Comparison of ENCODE assay signal across 35 mouse cellular contexts in the genomic region with DNA sequence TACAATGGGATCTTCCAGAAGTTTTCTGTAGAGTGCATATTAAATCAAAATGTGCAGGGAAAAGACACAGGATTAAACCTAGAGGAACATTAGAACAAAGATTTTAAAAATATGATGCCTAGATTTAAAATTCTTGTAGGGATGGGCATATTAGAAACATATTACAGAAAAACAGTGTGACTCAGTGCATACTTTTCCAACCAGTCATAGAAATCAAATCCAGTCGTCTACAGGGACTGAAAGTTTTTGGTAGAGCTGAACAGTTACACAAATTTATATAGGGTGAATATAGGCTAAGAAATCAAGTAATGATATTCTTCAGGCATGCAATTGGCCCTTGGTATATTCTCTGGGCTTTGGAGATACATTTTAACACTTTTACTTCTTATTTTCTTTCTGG.
"Had no signal": no experiment of that assay in that cellular context is flagged by ENCODE, and none has a peak within 500 bp of the region (broad histone marks: within the 10 kb centered on the region; RNA-seq: fewer than 3 reads in every experiment).

No protein-coding gene starts in this region.

- H3K4me2 ChIP-seq: heart, embryonic 11.5 days; heart, embryonic 12.5 days; heart, embryonic 13.5 days; heart, embryonic 15.5 days; hindbrain, embryonic 12.5 days; hindbrain, embryonic 13.5 days; hindbrain, embryonic 14.5 days; hindbrain, embryonic 15.5 days; intestine, embryonic 15.5 days; kidney, embryonic 15.5 days had no signal

- ATAC-seq: hindbrain, embryonic 16.5 days; hindbrain, postnatal 0 days; inflammation-experienced regulatory T-cells, adult 6 months; intestine, embryonic 15.5 days; intestine, embryonic 16.5 days; intestine, postnatal 0 days had no signal

- DNase-seq: heart, postnatal 10 days; heart, postnatal 14 days; heart, postnatal 36 days; heart, postnatal 4 days; kidney, adult 11 months; kidney, adult 18-20 months; kidney, adult 2 months; kidney, adult 8-10 months; kidney, adult 9 months; kidney, postnatal 10 days; kidney, postnatal 14 days; kidney, postnatal 25 days; kidney, postnatal 36 days; kidney, postnatal 4 days; layer of hippocampus, adult 9-11 months; layer of hippocampus, postnatal 36 days had no signal

- H3K9ac ChIP-seq: heart, embryonic 12.5 days; heart, embryonic 13.5 days; heart, embryonic 15.5 days; hindbrain, embryonic 12.5 days; hindbrain, embryonic 13.5 days; hindbrain, embryonic 14.5 days; hindbrain, embryonic 15.5 days; intestine, embryonic 15.5 days; kidney, embryonic 15.5 days had no signal

- H3K4me3 ChIP-seq: heart, embryonic 12.5 days; heart, embryonic 13.5 days; heart, embryonic 15.5 days; hindbrain, embryonic 10.5 days; hindbrain, embryonic 12.5 days; hindbrain, embryonic 13.5 days; hindbrain, embryonic 15.5 days; intestine, embryonic 15.5 days; kidney, embryonic 15.5 days; layer of hippocampus, adult 2 months; left cerebral cortex, adult 2 months had no signal

- H3K27ac ChIP-seq: heart, embryonic 13.5 days; heart, embryonic 15.5 days; hindbrain, embryonic 10.5 days; hindbrain, embryonic 12.5 days; hindbrain, embryonic 13.5 days; hindbrain, embryonic 14.5 days; hindbrain, embryonic 15.5 days; hindbrain, postnatal 0 days; intestine, embryonic 15.5 days; kidney, embryonic 15.5 days; kidney, postnatal 0 days; layer of hippocampus, adult 2 months; left cerebral cortex, adult 2 months had no signal

- H3K9me3 ChIP-seq: heart, embryonic 12.5 days; heart, embryonic 13.5 days; heart, embryonic 15.5 days; hindbrain, embryonic 10.5 days; hindbrain, embryonic 12.5 days; hindbrain, embryonic 13.5 days; hindbrain, embryonic 15.5 days; intestine, embryonic 15.5 days; kidney, embryonic 15.5 days had no signal

- H3K4me1 ChIP-seq: heart, embryonic 12.5 days; heart, embryonic 13.5 days; heart, embryonic 15.5 days; hindbrain, embryonic 10.5 days; hindbrain, embryonic 12.5 days; hindbrain, embryonic 13.5 days; hindbrain, embryonic 15.5 days; intestine, embryonic 15.5 days; kidney, embryonic 15.5 days had no signal

- H3K27me3 ChIP-seq: heart, embryonic 12.5 days; heart, embryonic 13.5 days; heart, embryonic 15.5 days; hindbrain, embryonic 12.5 days; hindbrain, embryonic 13.5 days; hindbrain, embryonic 15.5 days; intestine, embryonic 15.5 days; kidney, embryonic 15.5 days had no signal

- H3K36me3 ChIP-seq: heart, embryonic 12.5 days; heart, embryonic 13.5 days; heart, embryonic 15.5 days; hindbrain, embryonic 10.5 days; hindbrain, embryonic 12.5 days; hindbrain, embryonic 13.5 days; hindbrain, embryonic 15.5 days; intestine, embryonic 15.5 days; kidney, embryonic 15.5 days had no signal
